Mouse (Mus musculus) thymus, adult 2 months (tissue): ENCODE data around the gene Thsd1.

Source experiments
- CTCF ChIP-seq: fragments of 200-500 bp; IDR thresholded peaks from 2 replicates; pipeline ENCODE4 v1.5.1; 2012; ENCODE audit warnings: mild to moderate bottlenecking, control low read depth, low read length, moderate library complexity, borderline replicate concordance; ENCODE audit not compliant: control insufficient read depth, poor library complexity, insufficient read depth; ENCODE audit errors: extremely low read depth
- POLR2A ChIP-seq: fragments of 200-500 bp; IDR thresholded peaks from 2 replicates; pipeline ENCODE4 v1.6.1; 2012; ENCODE audit warnings: mild to moderate bottlenecking, low read length, control low read depth, moderate library complexity; ENCODE audit not compliant: control insufficient read depth, poor library complexity, insufficient read depth; ENCODE audit errors: extremely low read depth

DNA sequence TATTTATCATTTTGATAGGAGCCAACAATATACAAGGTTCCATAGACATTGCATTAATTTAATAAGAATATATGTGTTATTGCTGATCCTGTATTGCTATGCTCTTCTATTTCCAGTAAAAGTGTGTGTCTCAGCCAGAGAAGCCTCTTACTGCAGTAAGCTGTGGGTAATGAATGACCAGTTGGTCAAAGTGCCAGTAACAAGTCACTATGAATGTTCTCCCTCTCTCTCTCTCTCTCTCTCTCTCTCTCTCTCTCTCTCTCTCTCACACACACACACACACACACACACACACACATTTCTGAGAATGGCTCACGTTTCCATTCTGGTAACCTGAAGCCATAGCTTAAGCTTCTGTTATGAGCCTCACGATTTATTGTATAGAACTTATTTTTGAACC, 75.2 kb downstream of the Thsd1 start:
- TF ChIP-seq CTCF: no peak
- TF ChIP-seq POLR2A: no peak
